Mouse (Mus musculus) left cerebral cortex, postnatal 4 days (tissue): ENCODE measurements around the gene Akr7a5. TPM values are rescaled to one million over a fixed set of nuclear protein-coding genes. Genes with fewer than 3 reads are reported as not detected.

Experiments used
- DNase-seq: peaks from one replicate; pipeline ENCODE4 v3.0.0-alpha.2; 2022
- intact Hi-C: fragments of 180-260 bp; cut with DNase I; formaldehyde crosslinking; loops from one replicate; pipeline ENCODE4 v1.15.1; 2025
- total RNA-seq, 2 experiments: library from RNA; stranded (reverse); gene quantifications; 2 replicates each; pipeline ENCODE4 v1.2.3; 2021

The Akr7a5 gene
- total RNA-seq, 2 experiments from 2014 or later = 24.9 to 26.4 TPM

DNA sequence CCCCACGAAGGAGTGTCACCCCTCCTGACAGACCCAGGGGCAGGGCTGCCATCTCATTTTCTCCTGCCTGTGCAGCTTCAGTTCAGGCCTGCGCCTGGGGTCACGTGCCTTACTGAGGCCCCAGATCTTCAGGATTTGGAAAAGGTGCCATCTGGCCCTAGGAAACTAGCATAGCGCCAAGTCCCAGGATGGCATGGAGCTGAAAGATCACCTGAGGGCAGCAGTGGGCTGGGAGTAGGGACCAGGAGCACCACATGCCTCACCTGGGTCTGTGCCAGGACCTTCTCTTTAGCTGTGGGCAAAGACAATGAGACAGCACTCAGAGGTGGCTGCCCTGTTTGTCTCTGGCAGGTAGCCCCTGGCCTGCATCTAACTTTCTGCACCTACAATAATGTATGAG is 13.0 kb upstream of the Akr7a5 start:
- intact Hi-C loops = no loop called here
- DNase-seq = peak; percentile 88

GRCm38 (mm10) chr4:139298671-139299366 is 11.7 kb upstream of the Akr7a5 start:
- intact Hi-C loops = no loop called here

GRCm38 (mm10) chr4:139301780-139302179 is 8.8 kb upstream of the Akr7a5 start:
- DNase-seq = no peak
- intact Hi-C loops = no loop called here

More at GRCm38 (mm10) chr4:139298671-139299366, 11.7 kb upstream of the Akr7a5 start:
- DNase-seq = no peak

DNA sequence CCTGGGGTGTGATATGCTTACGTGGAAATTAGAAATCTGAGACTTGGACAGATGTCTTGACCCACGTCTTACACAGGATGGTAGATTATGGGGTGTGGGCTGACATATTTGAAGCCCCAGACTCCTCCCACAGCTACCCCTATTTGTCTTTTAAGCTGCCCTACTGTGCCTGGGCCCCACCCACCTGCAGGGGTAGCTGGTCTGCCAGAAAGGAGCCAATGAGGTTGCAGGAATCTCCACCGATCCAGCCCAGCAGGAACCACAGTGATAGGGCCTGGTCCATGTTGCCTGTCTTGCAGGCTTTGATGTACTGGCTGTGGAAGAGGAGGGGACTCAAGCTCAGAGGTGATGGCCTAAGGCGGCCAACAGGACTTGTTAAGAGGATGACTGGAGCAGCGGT is 8.3 kb upstream of the Akr7a5 start:
- intact Hi-C loops = no loop called here
- no peak for DNase-seq

DNA sequence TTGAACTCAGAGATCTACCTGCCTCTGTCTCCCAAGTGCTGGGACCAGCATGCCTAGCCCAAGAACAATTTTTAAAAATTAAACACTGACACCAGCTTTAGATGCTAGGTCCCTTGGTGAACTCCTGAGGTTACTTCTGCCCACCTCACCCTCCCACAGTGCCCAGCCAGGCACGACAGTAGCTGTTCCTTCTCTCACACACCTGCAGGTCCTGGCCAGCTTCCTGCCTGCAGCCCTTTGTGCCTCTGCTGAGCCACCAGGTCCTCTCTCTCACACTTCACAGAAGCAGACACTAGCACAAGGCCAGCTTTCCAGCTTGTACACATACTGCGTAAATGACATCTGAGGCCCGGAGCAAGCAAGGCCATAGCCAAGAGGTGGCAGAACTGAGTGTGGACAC is 5.0 kb upstream of the Akr7a5 start:
- intact Hi-C loops = no loop called here
- no peak for DNase-seq

DNA sequence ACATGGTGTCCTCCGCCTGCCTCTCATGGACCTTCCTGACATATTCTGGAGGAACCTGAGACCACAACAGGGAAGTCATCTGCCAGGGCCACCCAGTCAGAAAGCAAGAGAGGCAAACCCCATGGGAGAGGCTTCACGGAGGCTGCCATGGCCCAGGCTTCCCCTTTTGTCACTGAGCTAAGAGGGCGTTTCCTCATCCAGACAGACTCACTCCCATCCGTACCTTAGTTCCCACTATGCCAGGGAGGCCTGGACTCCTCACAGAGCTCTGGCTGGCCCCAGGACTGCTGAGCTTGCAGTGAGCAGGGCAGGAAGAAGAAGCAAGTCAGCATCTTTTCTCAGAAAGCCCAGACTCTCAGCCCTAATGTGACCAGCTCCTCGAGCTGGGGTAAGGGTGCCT is 2.6 kb upstream of the Akr7a5 start:
- DNase-seq = no peak
- intact Hi-C loops = no loop called here

- DNase-seq = no peak
- intact Hi-C loops = no loop called here
Measured at GRCm38 (mm10) chr4:139309651-139310050, 893 bp upstream of the Akr7a5 start.

GRCm38 (mm10) chr4:139310899-139311701 is 556 bp downstream of the Akr7a5 start:
- no peak for DNase-seq
- intact Hi-C loops = no loop called here

DNA sequence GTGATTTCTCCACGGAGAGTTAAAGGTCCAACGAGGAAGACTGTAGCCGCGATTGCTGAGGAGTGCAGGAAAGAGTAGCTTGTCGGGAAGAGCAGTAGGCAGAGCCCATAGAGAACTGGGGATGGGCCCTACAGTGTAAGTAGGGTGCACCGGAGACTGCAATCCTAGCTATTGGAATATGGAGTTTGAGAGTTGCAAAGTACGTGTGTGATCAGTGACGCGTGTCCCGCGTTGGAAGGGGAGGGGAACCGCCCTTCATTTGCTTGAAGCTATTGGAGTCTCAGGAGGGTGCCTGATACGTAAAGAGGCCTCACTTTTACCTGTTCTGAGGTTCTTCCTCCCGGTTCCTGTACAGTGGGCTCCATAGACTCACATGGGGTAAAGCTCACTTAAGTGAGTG is 1.2 kb downstream of the Akr7a5 start:
- intact Hi-C loops = no loop called here

GRCm38 (mm10) chr4:139312632-139313031 is 2.1 kb downstream of the Akr7a5 start:
- DNase-seq = no peak
- intact Hi-C loops = no loop called here

More for the DNA sequence above, 1.2 kb downstream of the Akr7a5 start:
- no peak for DNase-seq

GRCm38 (mm10) chr4:139318449-139318848 is 7.9 kb downstream of the Akr7a5 start:
- intact Hi-C loops = no loop called here
- no peak for DNase-seq

DNA sequence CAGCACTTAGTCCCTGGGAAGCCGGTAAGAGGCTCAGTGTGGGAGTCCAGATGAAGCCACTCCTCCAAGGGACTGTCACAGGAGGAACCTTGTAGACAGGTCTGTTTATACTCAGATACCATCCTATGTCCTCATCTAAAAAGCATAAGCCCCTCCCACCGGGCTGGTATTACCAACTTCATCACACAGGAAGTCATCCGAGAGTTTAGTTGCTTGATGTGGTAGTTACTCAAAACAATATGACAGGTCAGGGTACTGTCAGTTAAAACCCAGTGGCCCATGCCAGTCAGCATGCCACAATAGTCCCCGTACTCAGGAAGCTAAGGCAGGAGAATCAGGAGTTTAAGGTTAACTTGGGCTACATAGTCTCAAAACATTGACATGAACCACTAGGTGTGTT is 9.2 kb downstream of the Akr7a5 start:
- intact Hi-C loops = no loop called here
- DNase-seq = no peak

- intact Hi-C loops = no loop called here
- peak; percentile 49 for DNase-seq
Measured at GRCm38 (mm10) chr4:139330605-139331004, 20.1 kb downstream of the Akr7a5 start.

GRCm38 (mm10) chr4:139334631-139335295 is 24.2 kb downstream of the Akr7a5 start:
- intact Hi-C loops = loop anchor here (5.0 kb wide), 1 partner anchor 247 kb away; no protein-coding TSS in a partner anchor

GRCm38 (mm10) chr4:139335507-139335906 is 25.0 kb downstream of the Akr7a5 start:
- intact Hi-C loops = loop anchor here (5.0 kb wide), 1 partner anchor 248 kb away; no protein-coding TSS in a partner anchor

More at GRCm38 (mm10) chr4:139334631-139335295, 24.2 kb downstream of the Akr7a5 start:
- no peak for DNase-seq

DNA sequence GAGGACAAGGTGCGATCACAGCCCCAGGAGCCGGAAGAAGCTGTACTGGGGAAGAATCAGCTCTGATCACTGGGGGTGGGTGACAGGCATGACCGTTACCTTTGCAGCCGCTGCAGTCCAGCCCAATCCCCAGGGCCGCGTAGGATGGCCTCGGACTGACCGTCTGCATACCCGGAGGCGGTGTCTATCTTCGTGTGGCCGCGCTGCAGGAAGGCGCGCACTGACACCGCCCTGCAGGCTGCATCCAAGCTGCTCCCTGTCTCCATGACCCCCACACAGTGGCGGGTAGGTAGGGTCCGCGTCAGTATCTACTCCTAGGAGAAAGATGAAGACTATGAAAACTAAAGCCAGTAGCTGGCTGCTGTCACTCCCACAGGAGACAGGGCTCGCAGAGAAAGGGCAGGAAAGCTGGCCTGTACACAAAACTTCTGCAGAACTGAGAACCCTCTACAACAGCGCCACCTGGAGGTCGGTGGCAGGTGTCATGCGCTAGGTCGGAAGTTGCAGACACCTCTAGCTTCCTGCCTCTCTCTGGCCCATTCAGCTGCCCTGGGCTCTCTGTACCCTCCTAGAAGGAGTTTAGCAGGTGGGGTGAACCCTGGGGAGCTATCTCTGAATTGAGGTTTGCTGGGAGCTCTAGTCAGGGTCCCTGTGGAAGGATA is 26.4 kb downstream of the Akr7a5 start:
- intact Hi-C loops = loop anchor here (5.0 kb wide), 1 partner anchor 250 kb away; no protein-coding TSS in a partner anchor
- DNase-seq = peak; percentile 77

More at GRCm38 (mm10) chr4:139335507-139335906, 25.0 kb downstream of the Akr7a5 start:
- no peak for DNase-seq

DNA sequence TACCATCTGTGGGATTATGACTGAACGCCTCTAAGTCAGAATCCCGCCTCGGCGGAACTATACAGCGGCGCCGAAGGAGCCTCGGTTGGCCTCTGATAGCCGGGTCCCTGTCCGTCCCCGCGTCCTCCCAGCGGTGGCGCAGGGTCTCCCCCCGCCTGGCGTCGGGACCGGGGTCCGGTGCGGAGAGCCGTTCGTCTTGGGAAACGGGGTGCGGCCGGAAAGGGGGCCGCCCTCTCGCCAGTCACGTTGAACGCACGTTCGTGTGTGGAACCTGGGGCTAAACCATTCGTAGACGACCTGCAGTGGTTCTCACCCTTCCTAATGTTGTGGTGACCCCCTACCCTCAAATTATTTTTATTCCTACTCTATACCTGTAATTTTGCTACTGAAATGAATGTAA is 27.6 kb downstream of the Akr7a5 start:
- intact Hi-C loops = loop anchor here (5.0 kb wide), 1 partner anchor 251 kb away; no protein-coding TSS in a partner anchor
- no peak for DNase-seq

DNA sequence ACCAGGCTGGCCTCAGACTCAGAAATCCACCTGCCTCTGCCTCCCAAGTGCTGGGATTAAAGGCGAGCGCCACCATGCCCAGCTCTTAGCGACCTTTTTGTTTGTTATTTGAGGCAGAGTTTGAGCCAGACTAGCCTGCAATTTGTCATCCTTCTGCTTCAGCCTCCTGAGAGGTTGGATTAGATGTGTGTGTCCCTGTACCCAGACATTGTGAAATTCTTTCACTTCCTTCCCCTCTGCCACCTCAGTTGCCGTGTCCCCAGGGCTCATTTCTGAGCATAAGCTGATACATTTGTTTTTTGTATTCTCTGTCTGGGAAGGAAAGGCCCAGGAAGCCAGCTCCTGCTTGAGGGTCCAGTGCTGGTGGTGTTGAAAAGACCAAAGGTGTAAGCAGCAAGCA is 30.3 kb downstream of the Akr7a5 start:
- no peak for DNase-seq
- intact Hi-C loops = no loop called here

- intact Hi-C loops = no loop called here
Measured at GRCm38 (mm10) chr4:139341556-139342233, 31.2 kb downstream of the Akr7a5 start.

DNA sequence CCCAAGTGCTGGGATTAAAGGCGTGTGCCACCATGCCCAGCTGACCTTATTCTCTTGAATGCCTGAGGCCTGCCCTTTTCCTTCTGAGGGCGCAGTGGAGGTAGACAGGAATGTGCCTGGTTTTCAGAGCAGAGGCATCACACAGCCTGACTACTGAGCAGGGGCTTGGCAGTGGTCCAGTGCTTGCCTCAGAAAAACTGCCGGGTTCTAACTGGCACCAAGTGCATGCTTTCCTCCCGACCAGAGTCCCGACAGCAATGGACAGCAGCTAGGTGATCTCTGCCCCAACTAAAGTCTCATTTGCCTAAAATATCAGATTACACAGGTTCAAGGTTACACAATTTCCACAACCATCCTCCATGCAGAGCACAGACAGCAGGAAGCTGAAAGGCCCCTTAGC is 33.2 kb downstream of the Akr7a5 start:
- intact Hi-C loops = no loop called here
- DNase-seq = peak; percentile 59

More at GRCm38 (mm10) chr4:139341556-139342233, 31.2 kb downstream of the Akr7a5 start:
- no peak for DNase-seq
